Mouse (Mus musculus) hindbrain, postnatal 0 days (tissue): Measurements from ENCODE around the gene Rabep1. TPM values are rescaled to one million over a fixed set of nuclear protein-coding genes. Genes with fewer than 3 reads are reported as not detected.

Experiments used
- ATAC-seq: fragments of 200-750 bp; cut with Nextera tagmentation; 2 replicates; pipeline ENCODE4 v1.8.0; 2017; ENCODE audit warnings: mild to moderate bottlenecking, moderate TSS enrichment, moderate library complexity
- DNase-seq: peaks from one replicate; pipeline ENCODE4 v3.0.0-alpha.2; 2015; ENCODE audit warnings: low spot score
- H3K27ac ChIP-seq: fragments of 300-500 bp; sonication (generic); 2 replicates; pipeline ENCODE4 v1.5.1; 2014; ENCODE audit warnings: mild to moderate bottlenecking
- H3K27me3 ChIP-seq: fragments of 300-500 bp; sonication (generic); 2 replicates; pipeline ENCODE4 v1.6.1; 2014; ENCODE audit warnings: low read length, mixed read lengths; ENCODE audit not compliant: insufficient read depth
- H3K36me3 ChIP-seq: fragments of 300-500 bp; sonication (generic); 2 replicates; pipeline ENCODE4 v1.6.1; 2014; ENCODE audit warnings: low read length, mixed read lengths; ENCODE audit not compliant: insufficient read depth
- H3K4me1 ChIP-seq: fragments of 300-500 bp; sonication (generic); 2 replicates; pipeline ENCODE4 v1.6.1; 2014; ENCODE audit warnings: antibody characterized with exemption, low read length, mixed read lengths; ENCODE audit not compliant: insufficient read depth
- H3K4me2 ChIP-seq: fragments of 300-500 bp; sonication (generic); 2 replicates; pipeline ENCODE4 v1.6.1; 2014; ENCODE audit warnings: low read depth, mild to moderate bottlenecking, low read length, moderate library complexity, mixed read lengths
- H3K4me3 ChIP-seq: fragments of 300-500 bp; sonication (generic); 2 replicates; pipeline ENCODE4 v1.5.1; 2014; ENCODE audit warnings: low read length
- H3K9ac ChIP-seq: fragments of 300-500 bp; sonication (generic); replicated peaks from 2 replicates; pipeline ENCODE4 v1.6.1; 2014; ENCODE audit warnings: mild to moderate bottlenecking, low read length, moderate library complexity, mixed read lengths
- H3K9me3 ChIP-seq: fragments of 300-500 bp; sonication (generic); 2 replicates; pipeline ENCODE4 v1.6.1; 2016; ENCODE audit warnings: low read length, mixed read lengths
- CTCF ChIP-seq: IDR thresholded peaks from 2 replicates; pipeline ENCODE4 v1.5.1; 2016; ENCODE audit warnings: antibody characterized with exemption, control low read depth, low read depth
- WGBS: fragments of 180-500 bp; shearing (Covaris S2); extraction: QIAGEN DNeasy Blood & Tissue Kit; methylation state at CpG from one replicate; pipeline ENCODE4 v1.1.7; 2014; 5-methylcytosine and 5-hydroxymethylcytosine counted together
- polyA plus RNA-seq: library from polyadenylated mRNA; unstranded; fragments of >200 nt; fragmentation: Nextera tagmentation; extraction: Ambion mirVana; gene quantifications from 2 replicates; pipeline ENCODE4 v1.2.1, GENCODE M21; 2015
- total RNA-seq: library from RNA; depleted of rRNA; stranded (reverse); fragments of >200 nt; gene quantifications from 2 replicates; pipeline ENCODE4 v1.2.3, GENCODE M21; 2014

Rabep1 gene
- total and polyA plus RNA-seq, 2 experiments from 2014 or later: 47.1 to 101 TPM

DNA sequence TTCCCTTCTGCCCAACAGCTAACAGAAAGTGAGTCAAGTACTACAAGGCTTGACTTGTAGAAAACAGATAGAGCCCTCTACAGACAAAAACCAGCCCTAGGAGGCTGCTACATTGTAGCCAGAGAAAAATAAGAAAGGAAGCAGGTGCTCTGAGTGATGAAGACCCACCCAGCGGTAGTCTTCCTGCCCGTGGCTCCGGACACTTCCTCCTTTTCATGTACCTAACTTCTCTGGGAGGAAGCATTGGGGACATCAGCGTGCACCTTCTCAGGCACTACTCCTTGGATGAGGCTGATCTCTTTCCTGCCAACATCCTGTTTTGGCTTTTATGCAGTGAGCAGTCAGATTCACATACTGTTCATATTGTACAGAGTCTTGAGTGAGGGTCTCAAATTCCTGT is 37.9 kb upstream of the Rabep1 start:
- Histone ChIP-seq H3K9ac (no peak overlapping the region), H3K27me3 (no peaks in the 10 kb centered on the region), H3K4me3 (no peak overlapping the region), H3K4me1 (no peaks in the 10 kb centered on the region), H3K9me3 (no peaks in the 10 kb centered on the region), H3K4me2 (no peak overlapping the region), H3K27ac (no peak overlapping the region), H3K36me3 (no peaks in the 10 kb centered on the region)
- 92% methylated on average over 4 of the region's 4 CpGs for WGBS
- DNase-seq: no peak
- ATAC-seq: no peak
- TF ChIP-seq CTCF: no peak

DNA sequence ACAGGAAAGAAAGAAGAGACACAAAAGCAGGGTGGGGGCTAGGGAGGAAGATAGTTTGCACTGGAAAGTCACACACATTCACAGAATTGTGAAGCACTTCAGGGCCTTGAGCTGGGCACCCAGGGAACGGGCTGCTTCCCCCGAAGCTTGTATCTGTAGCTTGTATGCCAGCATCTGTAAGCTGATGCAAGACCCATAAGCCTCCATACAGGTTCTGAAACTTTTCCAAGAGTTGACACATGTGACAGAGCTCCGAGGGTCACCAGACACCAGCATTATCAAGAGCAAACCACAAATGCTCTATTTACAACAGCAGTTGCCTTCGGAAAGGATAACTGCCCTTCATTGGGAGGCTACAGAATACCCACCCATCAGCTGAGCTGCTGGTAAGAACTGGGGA is 36.9 kb upstream of the Rabep1 start:
- Histone ChIP-seq H3K36me3 (no peaks in the 10 kb centered on the region), H3K27ac (no peak overlapping the region), H3K4me1 (no peaks in the 10 kb centered on the region), H3K4me3 (no peak overlapping the region), H3K4me2 (no peak overlapping the region), H3K27me3 (no peaks in the 10 kb centered on the region), H3K9me3 (no peaks in the 10 kb centered on the region), H3K9ac (no peak overlapping the region)
- DNase-seq: no peak
- no peak for ATAC-seq
- 89% methylated on average over 4 of the region's 4 CpGs for WGBS
- no peak for TF ChIP-seq CTCF

DNA sequence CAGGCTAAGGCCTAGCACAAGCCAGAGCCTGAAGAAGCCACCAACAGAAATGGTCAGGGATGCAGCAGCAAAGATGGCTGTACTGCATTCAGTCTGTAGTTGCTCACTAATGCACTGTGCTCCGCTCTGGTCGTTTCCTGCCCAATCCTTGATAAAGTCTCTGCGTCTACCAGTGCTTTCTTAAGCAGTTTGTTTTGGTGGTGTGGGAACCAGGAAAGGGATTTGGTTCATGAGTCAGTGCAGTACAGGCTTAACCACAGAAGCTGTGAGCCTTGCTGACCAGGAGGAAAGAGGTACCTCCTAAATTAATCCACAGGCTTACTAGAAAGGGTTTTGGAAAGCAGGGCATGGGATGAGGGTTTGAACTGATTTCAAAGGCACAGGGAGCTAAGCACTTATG is 36.5 kb upstream of the Rabep1 start:
- no peak for TF ChIP-seq CTCF
- no peak for ATAC-seq

DNA sequence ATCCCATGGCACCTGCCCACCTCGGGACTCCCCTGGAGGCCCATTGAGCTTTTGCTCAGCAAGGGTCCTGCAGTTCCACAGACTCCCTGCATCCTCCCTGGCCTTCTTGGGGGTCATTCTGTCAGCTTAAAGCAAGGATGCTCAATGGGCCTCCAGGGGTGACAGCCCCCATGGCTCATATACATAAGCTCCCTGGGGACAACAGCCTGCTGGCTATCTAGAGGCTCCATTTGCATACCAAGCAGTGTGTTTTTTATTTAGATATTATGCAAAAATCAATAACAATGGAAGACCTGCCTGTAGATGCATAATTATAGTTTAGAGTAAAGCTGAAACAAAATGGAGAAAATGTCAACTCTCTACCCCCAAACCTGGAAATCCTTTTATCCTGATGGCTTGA is 35.6 kb upstream of the Rabep1 start:
- TF ChIP-seq CTCF: no peak
- ATAC-seq (no peak), DNase-seq (no peak)
- no peak overlapping the region for H3K27ac ChIP-seq
- WGBS: 16% methylated on average over 1 of the region's 1 CpGs
- H3K36me3 ChIP-seq: no peaks in the 10 kb centered on the region
- no peak overlapping the region for H3K4me2 ChIP-seq
- H3K4me1 ChIP-seq: no peaks in the 10 kb centered on the region
- no peak overlapping the region for H3K9ac ChIP-seq
- no peak overlapping the region for H3K4me3 ChIP-seq
- H3K27me3 ChIP-seq: no peaks in the 10 kb centered on the region
- H3K9me3 ChIP-seq: no peaks in the 10 kb centered on the region

More for the DNA sequence above, 36.5 kb upstream of the Rabep1 start:
- no peaks in the 10 kb centered on the region for H3K36me3 ChIP-seq
- H3K9ac ChIP-seq: no peak overlapping the region
- DNase-seq: no peak
- H3K4me2 ChIP-seq: no peak overlapping the region
- no peak overlapping the region for H3K4me3 ChIP-seq
- H3K4me1 ChIP-seq: no peaks in the 10 kb centered on the region
- WGBS: 71% methylated on average over 3 of the region's 3 CpGs
- no peaks in the 10 kb centered on the region for H3K27me3 ChIP-seq
- no peak overlapping the region for H3K27ac ChIP-seq
- no peaks in the 10 kb centered on the region for H3K9me3 ChIP-seq

DNA sequence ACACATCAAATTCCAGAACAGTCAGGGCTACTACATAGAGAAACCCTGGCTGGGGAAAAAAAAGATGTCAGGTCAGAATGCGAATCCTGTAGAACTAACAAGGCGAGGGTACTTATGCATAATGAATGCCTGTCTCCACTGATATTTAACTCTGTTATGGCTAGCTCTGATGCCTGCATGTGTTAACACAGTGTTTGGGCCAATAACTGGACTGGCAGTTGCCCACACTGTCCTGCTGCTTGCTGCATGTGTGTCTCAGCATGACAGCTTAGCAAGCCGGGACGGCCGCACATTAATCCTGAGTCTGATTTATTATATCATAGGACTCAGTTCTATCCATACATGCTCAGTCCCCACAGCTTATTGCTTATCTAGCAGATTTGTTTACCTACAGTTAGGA is 33.5 kb upstream of the Rabep1 start:
- no peak overlapping the region for H3K27ac ChIP-seq
- no peaks in the 10 kb centered on the region for H3K9me3 ChIP-seq
- no peak for ATAC-seq
- H3K4me3 ChIP-seq: no peak overlapping the region
- no peaks in the 10 kb centered on the region for H3K36me3 ChIP-seq
- 63% methylated on average over 5 of the region's 5 CpGs for WGBS
- H3K4me2 ChIP-seq: no peak overlapping the region
- DNase-seq: no peak
- no peaks in the 10 kb centered on the region for H3K4me1 ChIP-seq
- H3K27me3 ChIP-seq: no peaks in the 10 kb centered on the region
- no peak for TF ChIP-seq CTCF
- H3K9ac ChIP-seq: no peak overlapping the region

DNA sequence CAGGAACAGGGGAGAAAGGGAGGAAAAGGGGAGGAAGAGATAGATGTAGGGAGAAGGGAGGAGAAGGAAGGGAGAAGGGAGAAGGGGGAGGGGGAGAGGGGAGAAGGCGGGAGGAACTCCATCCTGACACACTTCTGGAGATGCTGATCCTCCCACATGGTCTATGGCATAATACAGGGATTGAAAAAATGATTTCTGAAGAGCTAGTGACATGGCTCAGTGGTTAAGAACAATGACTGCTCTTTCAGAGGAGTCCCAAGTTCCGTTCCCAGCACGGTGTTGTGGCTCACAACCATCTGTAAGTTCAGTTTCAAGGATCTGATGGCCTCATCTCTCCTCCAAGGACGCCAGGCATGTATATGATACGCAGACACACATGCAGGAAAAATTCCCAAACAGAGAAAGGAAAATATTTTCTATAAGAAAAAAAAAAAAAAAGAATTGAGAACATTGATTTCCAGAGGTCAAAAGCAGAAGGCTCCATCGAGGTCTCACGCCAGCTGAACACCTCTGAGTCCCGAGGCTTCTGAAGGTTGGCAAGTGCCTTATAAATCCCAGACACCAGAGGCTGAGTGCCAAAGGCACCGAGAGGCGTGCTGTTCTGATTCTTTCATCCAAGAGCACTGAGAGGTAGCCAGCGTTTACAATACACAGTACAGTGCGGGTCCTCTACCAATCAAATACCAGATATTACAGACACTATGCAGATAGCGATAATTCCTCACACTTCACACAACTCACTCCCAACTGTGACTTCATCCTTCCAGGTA is 32.9 kb upstream of the Rabep1 start:
- Histone ChIP-seq H3K27me3 (no peaks in the 10 kb centered on the region), H3K36me3 (no peaks in the 10 kb centered on the region), H3K27ac (no peak overlapping the region), H3K4me2 (no peak overlapping the region), H3K4me3 (no peak overlapping the region), H3K4me1 (no peaks in the 10 kb centered on the region), H3K9me3 (no peaks in the 10 kb centered on the region), H3K9ac (no peak overlapping the region)
- ATAC-seq: no peak
- no peak for TF ChIP-seq CTCF
- DNase-seq: peak; percentile 11
- 49% methylated on average over 13 of the region's 13 CpGs for WGBS

DNA sequence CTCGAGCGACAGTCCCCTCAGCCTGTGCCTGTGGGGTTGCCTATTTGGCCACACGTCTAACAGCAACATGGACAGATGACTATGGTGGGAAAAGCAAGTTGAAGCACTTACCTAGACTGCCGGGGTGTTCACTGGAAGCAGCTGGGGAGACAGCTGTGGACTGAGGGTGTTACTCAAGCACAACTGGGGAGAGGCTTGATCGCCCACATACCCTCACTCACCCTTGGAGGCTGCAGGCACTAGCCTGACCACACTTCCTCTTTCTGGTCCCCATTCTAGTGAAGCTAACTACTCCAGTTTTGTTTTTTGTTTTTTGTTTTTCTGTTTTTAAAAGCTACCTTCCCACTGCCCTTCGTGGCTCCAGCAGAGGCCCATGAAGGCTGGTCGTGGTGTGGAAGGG is 32.2 kb upstream of the Rabep1 start, which contains the start of gene Scimp:
Gene Scimp, minus strand, starts transcription at position 222 of the 400 bp plus-strand sequence.
- Histone ChIP-seq H3K27me3 (no peaks in the 10 kb centered on the region), H3K36me3 (no peaks in the 10 kb centered on the region), H3K4me1 (no peaks in the 10 kb centered on the region), H3K4me2 (no peak within 1 kb of the TSS), H3K27ac (no peak within 1 kb of the TSS), H3K9me3 (no peaks in the 10 kb centered on the region), H3K4me3 (no peak within 1 kb of the TSS), H3K9ac (no peak within 1 kb of the TSS)
- 84% methylated on average over 7 of the region's 7 CpGs for WGBS
- no peak for TF ChIP-seq CTCF
- ATAC-seq (no peak), DNase-seq (no peak)
